Mouse (Mus musculus): ENCODE measurements around the gene Kcna7. TPM values are rescaled to one million over a fixed set of nuclear protein-coding genes. Genes with fewer than 3 reads are reported as not detected.
"Not testable (repeated sequence)": the region's sequence is repeated elsewhere in the genome, so short reads cannot be mapped to it uniquely, and the experiment has no call there.

The Kcna7 gene
- total RNA-seq, 2 experiments from 2014 or later, result not detected

DNA sequence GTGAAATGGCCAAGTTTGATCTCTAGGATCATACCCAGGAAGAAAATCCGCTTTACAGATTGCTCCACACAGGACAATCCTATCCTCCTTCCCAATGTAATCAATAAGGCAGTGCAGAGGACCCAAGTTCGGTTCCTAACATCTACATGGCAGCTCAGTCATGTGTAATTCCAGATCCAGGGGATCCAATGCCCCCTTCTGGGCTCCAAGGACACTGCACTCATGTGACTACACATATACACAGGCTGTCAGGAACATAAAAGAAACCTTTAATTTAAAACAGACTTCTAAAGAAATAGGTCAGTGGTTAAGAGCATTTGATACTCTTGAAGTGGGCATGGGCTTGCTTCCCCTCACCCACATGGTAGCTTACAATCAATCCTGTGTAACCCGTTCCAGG, 19.4 kb upstream of the Kcna7 start:
- no peak for DNase-seq (ENCODE audit: low spot score in 2 of 2)

DNA sequence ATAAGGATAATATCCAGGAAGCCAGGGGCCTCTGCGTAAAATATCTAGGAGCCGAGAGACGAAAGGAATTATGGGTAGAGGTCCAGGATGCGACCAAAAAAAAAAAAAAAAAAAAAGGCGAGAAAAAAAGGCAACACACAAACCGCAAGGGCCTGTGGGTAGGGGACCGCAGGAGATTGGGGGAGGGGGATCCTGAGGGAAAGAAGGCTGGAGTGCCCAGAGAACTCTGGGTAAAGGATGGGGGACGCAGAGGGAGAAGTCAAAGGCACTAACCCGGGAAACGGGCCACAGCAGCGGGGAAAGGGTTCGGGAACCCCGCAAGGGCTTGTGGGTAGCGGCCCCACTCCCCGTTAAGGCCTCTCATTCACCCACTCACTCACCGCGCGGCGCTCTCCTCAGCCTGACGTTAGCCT, 10.3 kb upstream of the Kcna7 start:
- no peak for DNase-seq (ENCODE audit: low spot score in 2 of 2)

DNA sequence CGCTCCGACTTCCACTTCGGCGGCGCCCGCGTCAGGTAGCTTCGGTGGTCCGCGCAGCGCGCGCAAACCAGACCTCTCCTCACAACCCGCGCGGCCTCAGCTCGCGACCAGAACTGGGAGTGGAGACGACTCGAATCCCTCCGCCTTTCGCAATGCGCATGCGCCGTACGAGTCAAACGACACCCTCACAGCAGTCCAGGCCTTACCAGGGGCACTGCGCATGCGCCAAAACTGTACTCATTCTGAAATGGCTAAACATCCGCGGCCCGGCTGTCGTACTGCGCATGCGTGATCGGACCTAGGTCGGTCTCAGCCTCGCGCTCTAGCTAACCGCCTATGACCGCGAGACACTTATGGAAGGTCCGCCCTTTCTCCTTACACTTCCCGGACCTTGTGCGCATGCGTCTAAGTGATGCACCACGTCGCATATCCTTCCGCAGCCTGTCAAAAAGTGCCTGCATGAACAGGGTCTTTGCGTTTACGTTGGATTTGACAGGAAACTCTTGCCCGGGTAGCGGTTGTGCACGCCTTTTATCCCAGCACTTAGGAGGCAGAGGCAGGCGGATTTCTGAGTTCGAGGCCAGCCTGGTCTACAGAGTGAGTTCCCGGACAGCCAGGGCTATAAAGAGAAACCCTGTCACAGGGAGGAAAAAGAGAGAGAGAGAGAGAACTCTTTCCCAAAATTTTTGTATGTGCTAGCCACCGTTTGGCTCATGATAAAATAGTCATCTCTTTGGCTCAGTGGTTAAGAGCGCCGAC, 9.7 kb upstream of the Kcna7 start, which contains the start of gene Snrnp70:
Gene Snrnp70 (minus strand): TSS at position 165 of the 759 bp plus-strand sequence.
- peak; percentile 100 for DNase-seq (ENCODE audit: low spot score in 2 of 2)

DNA sequence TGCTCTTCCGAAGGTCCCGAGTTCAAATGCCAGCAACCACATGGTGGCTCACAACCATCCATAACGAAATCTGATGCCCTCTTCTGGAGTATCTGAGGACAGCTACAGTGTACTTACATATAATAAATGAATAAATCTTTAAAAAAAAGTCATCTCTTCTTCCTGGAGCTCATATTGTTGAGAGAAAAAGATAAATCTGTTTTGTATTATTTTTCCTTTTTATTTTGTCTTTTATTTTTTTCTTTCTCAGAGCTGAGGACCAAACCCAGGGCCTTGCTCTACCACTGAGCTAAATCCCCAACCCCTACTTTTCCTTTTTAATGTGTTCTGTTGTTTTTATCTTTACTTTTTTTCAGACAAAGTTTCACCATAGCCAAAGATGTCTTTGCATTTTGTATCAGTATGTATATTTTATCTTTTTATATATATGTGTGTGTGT, 9.1 kb upstream of the Kcna7 start:
- DNase-seq (ENCODE audit: low spot score in 2 of 2), result not testable (repeated sequence)

DNA sequence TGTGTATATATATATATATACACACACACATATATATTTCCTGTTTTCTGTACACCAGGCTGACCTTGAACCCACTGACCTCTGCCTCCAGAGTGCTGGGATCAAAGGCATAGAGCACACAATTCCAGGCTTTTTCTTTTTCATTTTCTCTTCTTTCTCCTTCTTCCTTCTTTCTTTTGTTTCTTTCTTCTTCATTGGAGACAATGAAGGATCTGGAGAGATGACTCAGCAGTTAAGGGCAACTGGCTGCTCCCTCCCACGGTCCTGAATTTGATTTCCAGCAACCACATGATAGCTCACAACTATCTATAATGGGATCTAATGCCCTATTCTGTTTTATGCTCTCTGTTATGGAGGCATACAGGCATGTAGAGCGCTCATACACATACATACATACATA, 8.7 kb upstream of the Kcna7 start:
- DNase-seq (ENCODE audit: low spot score in 2 of 2), result no peak

DNA sequence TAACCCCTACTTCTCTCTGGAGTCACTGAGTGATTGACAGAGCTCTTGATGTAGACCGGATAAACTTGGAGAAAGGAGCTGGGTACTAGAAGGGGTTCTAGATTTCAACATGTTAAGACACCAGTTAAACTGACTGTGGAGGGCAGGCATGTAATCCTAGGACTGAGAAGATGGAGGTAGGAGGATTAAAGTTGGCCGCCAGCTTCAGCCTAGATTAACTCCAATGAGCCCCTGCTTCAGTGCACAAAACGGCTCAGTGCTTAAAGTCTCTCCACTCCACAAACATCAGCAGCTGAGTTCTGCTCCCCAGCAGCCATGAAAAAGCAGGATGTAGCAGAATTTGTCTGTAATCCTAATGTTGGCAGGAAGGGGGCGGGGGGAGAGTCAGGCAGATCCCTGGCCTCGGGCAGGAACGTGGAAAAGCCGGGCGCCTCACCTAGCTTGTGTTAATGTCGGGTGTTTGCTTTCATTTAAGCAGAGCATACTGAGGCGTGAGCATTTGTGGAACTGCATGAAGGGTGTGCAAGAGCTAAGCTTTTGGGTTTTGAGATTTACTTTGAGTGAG, 3.9 kb upstream of the Kcna7 start:
- DNase-seq (ENCODE audit: low spot score in 2 of 2), result no peak

DNA sequence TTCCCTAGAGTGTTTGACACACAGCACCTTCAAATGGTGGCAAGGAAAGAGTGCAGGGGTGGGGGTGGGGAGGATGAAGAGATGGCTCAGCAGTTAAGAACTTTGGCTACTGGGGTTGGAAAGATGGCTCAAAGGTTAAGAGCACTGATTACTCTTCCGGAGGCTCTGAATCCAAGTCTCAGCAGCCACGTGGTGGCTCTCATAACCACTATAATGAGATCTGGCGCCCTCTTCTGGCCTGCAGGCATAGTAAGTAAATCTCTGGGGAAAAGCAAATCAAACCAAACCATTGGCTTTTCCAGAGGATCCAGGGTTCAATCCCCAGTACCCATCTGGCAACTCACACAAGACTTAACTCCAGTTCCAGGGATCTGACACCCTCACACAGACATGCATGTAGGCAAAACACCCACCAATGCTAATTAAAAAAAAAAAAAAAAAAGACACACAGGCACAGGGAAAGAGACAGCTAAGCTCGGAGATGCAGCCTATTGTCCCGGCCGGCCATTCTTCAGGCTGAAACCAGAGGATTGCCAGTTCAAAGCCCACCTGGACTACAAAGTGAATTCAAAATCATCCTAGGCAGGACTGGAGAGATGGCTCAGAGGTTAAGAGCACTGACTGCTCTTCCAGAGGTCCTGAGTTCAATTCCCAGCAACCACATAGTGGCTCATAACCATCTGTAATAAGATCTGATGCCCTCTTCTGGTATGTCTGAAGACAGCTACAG, 1.8 kb upstream of the Kcna7 start:
- DNase-seq (ENCODE audit: low spot score in 2 of 2), result peak; percentile 53 to 71

DNA sequence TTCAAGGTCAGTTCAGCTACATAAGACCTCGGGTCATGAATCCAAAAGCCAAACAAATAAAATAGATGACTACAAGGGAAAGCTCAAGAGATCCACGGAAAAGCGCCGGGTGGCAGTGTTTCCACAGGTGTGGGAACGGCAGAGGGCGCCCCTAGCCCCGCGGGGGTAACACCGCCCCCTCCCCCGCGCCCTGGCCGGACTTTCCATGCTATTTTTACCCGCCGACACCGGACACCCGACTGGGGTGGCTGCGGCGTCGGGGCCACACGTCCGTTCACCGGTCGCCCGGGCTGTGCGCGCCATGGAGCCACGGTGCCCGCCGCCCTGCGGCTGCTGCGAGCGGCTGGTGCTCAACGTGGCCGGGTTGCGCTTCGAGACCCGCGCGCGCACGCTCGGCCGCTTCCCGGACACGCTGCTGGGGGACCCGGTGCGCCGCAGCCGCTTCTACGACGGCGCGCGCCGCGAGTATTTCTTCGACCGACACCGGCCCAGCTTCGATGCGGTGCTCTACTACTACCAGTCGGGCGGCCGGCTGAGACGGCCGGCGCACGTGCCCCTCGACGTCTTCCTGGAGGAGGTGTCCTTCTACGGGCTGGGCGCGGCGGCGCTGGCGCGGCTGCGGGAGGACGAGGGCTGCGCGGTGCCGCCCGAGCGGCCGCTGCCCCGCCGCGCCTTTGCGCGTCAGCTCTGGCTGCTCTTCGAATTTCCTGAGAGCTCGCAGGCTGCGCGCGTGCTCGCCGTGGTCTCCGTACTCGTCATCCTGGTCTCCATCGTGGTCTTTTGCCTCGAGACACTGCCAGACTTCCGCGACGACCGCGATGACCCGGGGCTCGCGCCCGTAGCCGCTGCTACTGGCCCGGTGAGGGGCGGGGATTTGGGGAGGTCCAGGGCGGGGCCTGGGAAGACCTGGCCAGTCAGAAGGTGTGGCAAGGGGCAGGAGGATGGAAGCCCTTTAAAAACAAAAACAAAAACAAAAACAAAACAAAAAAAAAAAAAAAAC, 1.0 kb downstream of the Kcna7 start:
- DNase-seq (ENCODE audit: low spot score in 2 of 2), result no peak

DNA sequence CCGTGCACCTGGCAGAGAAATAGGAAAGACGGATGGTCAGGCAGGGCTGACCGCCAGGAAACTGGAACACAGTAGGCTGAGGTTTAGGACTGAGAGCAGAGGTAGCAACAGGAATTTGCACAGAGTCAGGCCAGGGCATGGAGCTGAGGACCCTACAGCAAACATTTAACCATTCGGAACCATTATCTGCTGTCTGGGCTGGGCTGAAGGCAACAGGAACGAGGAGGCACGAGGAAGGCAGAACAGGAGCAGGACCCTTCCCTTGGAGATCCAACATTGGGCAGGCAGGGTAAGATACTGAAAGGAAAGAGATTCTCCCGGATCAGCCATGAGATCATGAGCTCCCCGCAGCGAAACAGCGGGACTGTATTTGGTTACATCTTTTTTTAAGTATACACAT, 2.4 kb downstream of the Kcna7 start:
- no peak for DNase-seq (ENCODE audit: low spot score in 2 of 2)

DNA sequence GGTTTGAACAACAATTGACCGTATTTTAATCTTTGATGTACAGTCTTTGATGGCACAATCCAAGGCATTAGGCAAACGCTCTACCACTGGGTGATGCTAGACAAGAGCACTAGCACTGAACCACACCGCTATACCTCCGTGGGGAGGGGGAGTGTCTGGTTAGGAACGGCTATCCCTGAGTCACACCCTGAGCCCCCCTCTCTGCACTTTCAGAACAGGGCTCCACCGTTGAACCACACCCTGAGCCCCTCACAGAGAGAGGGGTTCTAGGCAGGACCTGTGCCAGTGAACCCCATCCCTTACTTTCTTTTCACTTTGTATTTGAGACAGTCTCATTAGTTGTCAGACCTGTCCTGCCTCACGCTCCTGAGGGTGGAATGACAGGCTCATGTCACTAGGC, 2.9 kb downstream of the Kcna7 start:
- DNase-seq (ENCODE audit: low spot score in 2 of 2), result no peak

DNA sequence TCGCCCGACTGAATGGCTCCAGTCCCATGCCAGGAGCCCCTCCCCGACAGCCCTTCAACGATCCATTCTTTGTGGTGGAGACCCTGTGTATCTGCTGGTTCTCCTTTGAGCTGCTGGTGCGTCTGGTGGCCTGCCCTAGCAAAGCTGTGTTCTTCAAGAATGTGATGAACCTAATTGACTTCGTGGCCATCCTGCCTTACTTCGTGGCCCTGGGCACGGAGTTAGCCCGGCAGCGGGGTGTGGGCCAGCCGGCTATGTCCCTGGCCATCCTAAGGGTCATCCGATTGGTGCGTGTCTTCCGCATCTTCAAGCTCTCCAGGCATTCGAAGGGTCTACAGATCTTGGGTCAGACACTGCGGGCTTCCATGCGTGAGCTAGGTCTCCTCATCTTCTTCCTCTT, 3.5 kb downstream of the Kcna7 start:
- DNase-seq (ENCODE audit: low spot score in 2 of 2), result no peak

DNA sequence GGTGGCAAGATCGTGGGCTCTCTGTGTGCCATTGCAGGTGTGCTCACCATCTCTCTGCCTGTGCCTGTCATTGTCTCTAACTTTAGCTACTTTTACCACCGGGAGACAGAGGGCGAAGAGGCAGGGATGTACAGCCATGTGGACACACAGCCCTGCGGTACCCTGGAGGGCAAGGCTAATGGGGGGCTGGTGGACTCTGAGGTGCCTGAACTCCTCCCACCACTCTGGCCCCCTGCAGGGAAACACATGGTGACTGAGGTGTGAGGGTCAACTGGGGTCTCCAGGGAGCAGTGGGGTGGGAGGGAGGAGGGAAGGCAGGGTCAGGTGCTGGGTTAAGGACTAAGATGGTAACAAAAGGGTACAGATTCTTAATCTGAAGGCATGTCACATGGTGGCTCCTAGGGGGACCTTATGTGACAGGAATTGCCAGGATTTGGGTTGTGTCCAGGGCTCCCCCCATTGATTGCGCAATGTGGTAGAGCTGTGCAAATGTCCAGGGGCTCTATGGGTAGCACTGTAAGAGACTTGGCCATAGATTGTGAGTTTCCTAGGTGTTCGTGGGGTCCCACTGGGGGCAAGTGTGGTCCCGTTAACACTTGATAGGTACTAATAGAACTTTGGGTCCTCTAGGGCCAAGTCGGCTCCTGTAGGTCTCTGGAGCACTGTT, 4.2 kb downstream of the Kcna7 start:
- no peak for DNase-seq (ENCODE audit: low spot score in 2 of 2)

DNA sequence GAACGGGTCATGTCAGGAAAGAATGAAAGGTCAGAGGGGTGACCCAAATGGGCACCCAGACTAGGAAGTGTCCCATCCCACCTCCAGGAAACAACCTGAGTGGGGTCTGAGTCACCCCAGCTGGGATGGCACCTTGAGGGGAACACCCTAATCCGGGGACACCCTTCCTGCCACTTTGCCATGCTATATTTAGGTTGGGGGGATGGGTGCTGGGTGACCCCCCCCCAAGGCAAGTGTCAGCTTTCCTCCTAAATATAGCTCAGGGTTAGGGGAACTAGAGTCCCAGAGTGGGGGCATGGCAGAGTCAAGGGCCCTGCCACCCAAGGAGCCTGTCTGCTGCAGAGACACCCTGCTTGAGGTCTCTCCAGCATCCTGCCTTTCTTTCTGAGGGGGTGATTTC, 7.0 kb downstream of the Kcna7 start:
- DNase-seq (ENCODE audit: low spot score in 2 of 2), result no peak

DNA sequence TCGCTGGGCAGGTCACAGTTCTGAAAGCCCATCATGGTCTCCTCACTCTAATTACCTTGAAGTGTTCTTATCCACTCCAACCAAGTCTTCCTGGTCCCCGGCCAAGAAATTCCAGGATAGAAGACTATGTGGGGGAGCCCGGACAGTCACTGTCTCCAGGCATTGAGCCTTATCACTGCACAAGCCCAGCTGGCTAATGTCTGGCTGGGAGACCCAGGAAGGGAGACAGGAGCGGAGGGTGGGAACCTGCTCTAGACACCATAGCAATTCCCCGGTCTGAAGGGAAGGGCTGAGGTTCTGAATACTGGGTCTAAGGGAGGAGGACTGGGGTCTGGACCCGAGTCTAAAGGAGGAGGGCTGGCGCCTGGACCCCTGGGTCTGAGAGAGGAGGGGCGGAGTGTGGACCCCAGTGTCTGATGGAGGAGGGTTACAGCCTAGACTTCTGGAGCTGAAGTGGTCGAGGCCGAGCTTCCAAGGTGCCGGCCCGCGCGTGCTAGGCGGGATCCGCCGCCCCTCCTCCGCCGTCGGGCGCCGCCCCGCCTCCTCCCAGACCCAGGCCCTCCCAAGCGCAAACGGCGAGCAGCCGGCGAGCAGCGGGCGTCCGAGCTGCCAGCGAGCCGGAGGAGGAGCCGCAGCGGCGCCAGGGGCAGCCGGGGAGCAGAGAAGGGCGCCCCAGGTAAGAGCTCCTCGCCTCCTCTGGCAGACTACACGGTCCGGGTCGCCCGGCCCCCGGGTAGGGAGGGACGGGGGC, 7.8 kb downstream of the Kcna7 start, which contains the start of gene Ntf5:
Gene Ntf5 (plus strand): TSS at position 583 of the 751 bp plus-strand sequence.
- no peak for DNase-seq (ENCODE audit: low spot score in 2 of 2)

DNA sequence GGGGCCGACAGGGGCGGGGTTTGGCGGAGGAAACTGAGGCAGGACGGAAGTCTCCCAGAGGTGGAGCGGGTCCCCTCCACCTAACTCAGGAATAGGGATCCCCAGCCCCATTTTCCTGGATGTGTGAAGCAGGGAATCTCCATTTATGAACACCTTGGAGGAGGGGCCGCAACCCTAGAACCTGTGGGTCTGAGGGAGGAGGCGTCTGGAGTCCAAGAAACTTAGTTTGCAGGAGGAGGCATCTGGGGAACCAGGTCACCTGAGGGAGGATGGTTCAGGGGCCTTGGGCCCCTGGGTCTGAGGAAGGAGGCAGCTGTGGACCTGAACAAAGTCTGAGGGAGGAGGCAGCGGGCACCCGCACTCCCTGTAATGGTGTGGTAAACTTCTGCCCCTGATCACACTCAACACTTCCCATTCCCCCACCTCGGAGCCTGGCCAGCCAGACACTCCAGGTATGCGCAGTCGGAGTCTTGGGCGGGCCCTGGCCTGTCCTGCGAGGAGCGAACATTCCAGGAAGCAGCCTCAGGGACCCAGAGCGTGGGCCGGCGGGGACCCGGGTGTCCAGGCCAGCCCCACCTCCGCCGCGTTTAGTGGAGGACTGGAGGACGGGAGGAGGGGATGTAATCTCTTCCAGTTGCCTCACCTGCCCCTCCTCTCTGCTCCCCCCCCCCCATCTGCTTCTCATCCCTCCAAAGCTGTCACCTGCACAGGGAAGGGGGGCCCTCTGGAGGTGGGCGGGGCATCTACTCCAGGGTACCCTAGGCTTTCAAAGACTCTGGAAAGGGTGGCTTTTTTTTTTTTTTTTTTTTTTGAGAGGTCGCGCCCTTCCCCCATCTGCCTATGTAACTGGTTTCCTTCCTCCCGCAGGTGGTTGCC, 8.6 kb downstream of the Kcna7 start:
- DNase-seq (ENCODE audit: low spot score in 2 of 2), result no peak

DNA sequence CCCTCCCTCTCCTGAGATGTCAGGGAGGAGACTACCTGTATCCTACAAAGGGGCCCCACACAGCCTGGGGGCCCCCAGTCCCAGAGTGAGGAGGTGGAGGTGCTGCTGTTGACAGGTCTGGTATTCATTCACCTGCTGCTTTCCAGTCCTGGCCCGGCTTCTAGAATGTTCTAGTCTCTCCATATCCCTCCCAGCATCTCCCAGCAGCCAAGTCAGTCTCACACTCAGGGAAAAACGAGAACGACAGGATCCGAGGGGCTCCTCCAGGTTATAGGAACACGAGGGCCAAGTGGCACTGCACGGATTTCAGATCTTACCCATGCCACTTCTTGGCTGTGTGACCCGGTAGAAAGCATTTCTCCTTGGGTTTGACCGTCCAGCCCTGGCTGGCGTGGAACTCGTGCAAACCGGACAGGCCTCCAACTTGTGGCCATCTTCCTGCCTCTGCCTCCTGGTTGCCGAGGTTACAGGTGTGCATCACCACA, 9.3 kb downstream of the Kcna7 start:
- no peak for DNase-seq (ENCODE audit: low spot score in 2 of 2)

DNA sequence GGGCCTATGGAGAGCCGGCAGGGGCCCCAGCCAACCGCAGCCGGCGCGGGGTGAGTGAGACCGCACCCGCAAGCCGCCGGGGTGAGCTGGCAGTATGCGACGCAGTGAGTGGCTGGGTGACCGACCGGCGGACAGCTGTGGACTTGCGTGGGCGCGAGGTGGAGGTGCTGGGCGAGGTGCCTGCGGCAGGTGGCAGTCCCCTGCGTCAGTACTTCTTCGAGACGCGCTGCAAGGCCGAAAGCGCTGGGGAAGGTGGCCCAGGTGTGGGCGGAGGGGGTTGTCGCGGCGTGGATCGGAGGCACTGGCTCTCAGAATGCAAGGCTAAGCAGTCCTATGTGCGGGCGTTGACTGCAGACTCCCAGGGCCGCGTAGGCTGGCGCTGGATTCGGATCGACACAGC, 10.2 kb downstream of the Kcna7 start:
- no peak for DNase-seq (ENCODE audit: low spot score in 2 of 2)

DNA sequence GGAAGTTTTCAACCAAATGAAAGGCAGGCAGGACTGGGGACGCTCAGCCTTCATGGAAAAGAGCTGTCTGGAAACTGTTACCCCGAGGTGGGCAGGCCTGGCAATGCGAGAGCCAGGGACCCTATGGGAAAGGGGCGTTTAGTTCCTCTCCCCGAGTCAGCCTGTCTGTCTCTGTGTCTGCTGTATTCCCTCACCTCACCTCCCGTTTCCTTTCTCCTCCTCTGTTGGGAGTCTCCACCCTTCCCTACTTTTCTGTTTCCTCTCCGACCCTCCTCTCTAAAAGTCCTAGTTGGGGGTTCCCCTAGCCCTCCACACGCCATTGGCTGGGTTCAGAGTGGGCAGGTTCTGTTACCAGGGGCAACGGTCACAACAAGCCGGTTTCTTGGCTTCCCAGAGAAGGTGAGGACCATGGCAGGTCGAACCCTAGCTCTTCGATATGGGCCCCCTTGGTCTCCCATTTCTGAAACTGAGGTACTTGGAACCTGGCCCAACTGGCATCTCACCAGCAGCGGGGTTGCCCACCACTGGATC, 12.6 kb downstream of the Kcna7 start:
- DNase-seq (ENCODE audit: low spot score in 2 of 2), result no peak
